Mouse (Mus musculus): ENCODE results near the gene Armc9. TPM values are rescaled to one million over a fixed set of nuclear protein-coding genes. Genes with fewer than 3 reads are reported as not detected.

The Armc9 gene
- polyA plus RNA-seq, 1 experiment from 2014 or later, result 5.0 TPM

DNA sequence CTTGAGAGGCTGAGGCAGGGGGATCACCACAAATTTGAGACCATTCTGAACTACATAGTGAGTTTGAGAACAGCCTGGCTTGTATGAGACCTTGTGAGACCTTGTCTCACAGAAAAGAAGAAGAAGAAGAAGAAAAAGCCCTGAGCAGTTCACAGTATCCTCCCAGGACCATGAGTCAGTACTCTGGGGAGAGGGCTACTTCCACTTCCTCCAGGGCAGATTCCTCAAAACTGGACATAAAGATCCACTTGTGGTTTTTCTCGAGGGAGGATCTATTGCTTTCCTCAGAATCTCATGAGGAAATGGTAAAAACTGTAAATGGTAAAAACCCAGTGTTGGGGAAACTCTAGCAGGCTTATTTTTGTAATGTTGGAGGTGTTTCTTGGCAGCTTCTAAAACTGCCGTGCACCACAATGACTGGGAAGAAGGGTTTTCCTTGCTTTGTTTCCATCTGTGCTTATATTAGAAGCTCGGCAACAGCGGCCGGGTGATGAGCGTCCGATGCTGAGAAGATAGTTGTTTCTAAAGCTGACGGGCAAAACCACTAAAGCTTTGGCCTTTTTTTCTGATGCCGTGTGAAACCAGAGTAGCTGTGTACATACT is 48.1 kb downstream of the Armc9 start:
- WGBS (ENCODE audit: insufficient replicate concordance), result 80% methylated on average over 9 of the region's 9 CpGs
- Histone ChIP-seq H3K4me2 (ENCODE audit: low read depth, low read length) (no peak overlapping the region), H3K4me3 (ENCODE audit: low read depth, low read length) (no peak overlapping the region), H3K9ac (replicated peaks) (no peak overlapping the region), H3K4me1 (ENCODE audit: insufficient read depth) (no peaks in the 10 kb centered on the region), H3K27ac (ENCODE audit: low read depth) (no peak overlapping the region), H3K9me3 (ENCODE audit: low read length) (no peaks in the 10 kb centered on the region), H3K36me3 (replicated peaks; ENCODE audit: insufficient read depth, low read length) (peaks cover 22% of the 10 kb centered on the region), H3K27me3 (ENCODE audit: insufficient read depth, low read length) (no peaks in the 10 kb centered on the region)
- ATAC-seq (no peak), DNase-seq (no peak)
- TF ChIP-seq CTCF (IDR thresholded peaks at IDR 0.05; ENCODE audit: low read depth) (no peak), EP300 (IDR thresholded peaks at IDR 0.05; ENCODE audit: low read depth) (no peak)

DNA sequence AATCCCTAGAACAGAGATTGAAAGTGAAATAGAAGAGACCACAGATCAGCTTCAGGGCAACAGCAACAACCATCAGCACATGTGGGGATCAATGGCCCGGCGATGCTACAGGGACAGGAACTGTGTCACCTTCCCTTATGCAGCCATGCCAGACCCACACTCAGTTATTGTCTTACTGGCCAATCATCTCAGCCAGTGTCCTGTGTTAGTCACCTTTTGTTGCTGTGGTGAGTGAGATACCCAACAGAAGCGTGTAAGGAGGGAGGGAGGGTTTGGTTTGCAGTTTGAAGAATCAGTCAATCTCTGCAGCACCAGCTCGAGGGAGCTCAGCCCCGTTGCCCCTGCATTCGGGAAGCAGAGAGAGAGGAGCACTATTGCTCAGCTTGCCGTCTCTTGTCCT is 56.1 kb downstream of the Armc9 start:
- no peak overlapping the region for H3K4me3 ChIP-seq (ENCODE audit: low read depth, low read length)
- TF ChIP-seq CTCF (IDR thresholded peaks at IDR 0.05; ENCODE audit: low read depth) (no peak), EP300 (IDR thresholded peaks at IDR 0.05; ENCODE audit: low read depth) (no peak)
- DNase-seq, result no peak
- H3K36me3 ChIP-seq (replicated peaks; ENCODE audit: insufficient read depth, low read length), result peaks cover 17% of the 10 kb centered on the region
- no peak overlapping the region for H3K27ac ChIP-seq (ENCODE audit: low read depth)
- no peaks in the 10 kb centered on the region for H3K27me3 ChIP-seq (ENCODE audit: insufficient read depth, low read length)
- H3K4me2 ChIP-seq (ENCODE audit: low read depth, low read length), result no peak overlapping the region
- no peak for ATAC-seq
- peaks cover 10% of the 10 kb centered on the region; the same call in 1 of the 2 replicates for H3K4me1 ChIP-seq (ENCODE audit: insufficient read depth)
- no peaks in the 10 kb centered on the region for H3K9me3 ChIP-seq (ENCODE audit: low read length)
- WGBS (ENCODE audit: insufficient replicate concordance), result 83% methylated on average over 7 of the region's 7 CpGs
- no peak overlapping the region for H3K9ac ChIP-seq (replicated peaks)

DNA sequence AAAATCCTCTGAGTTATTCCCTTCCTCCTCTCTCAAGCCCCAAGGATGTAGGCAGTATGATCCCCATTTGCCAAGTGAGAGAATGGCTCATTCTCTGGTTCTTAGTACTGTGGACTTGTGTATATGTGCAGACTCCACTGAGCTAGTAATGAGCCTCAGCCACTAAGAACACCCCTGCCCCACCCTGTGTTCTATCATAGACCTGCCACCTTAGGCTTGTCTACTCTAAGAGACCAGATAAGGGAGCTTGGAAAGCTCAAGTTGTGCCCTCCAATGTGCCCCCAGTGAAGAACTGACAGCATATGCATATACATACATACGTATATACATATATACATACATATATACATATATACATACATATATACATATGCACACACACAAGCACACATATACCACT is 56.9 kb downstream of the Armc9 start:
- Histone ChIP-seq H3K4me1 (ENCODE audit: insufficient read depth) (peaks cover 13% of the 10 kb centered on the region; the same call in 1 of the 2 replicates), H3K4me3 (ENCODE audit: low read depth, low read length) (no peak overlapping the region), H3K4me2 (ENCODE audit: low read depth, low read length) (no peak overlapping the region), H3K27ac (ENCODE audit: low read depth) (no peak overlapping the region), H3K36me3 (replicated peaks; ENCODE audit: insufficient read depth, low read length) (peaks cover 17% of the 10 kb centered on the region), H3K9me3 (ENCODE audit: low read length) (no peaks in the 10 kb centered on the region), H3K27me3 (ENCODE audit: insufficient read depth, low read length) (no peaks in the 10 kb centered on the region), H3K9ac (replicated peaks) (no peak overlapping the region)
- peak; percentile 84 for ATAC-seq
- 70% methylated on average over 1 of the region's 1 CpGs for WGBS (ENCODE audit: insufficient replicate concordance)
- TF ChIP-seq EP300 (IDR thresholded peaks at IDR 0.05; ENCODE audit: low read depth) (peak; percentile 87), CTCF (IDR thresholded peaks at IDR 0.05; ENCODE audit: low read depth) (no peak)
- no peak for DNase-seq

DNA sequence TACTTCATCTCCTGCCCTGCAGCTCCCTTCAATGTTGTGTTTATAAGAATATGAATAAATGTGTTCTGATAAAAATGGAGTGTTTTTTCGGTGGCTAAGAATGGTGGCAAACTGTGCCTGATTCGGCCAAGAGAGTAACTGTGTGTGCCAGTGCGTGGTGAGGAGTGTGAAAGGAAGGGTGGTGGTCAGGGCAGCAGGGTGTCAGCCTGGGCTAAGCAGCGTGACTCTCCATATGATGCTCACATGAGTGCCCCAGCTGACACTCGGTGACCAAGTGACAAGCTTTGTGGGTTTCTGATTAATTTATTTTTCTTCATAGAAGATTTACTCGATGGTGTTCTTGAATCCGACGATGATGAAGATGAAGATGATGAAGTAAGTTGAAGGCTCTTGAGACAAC is 58.2 kb downstream of the Armc9 start:
- no peaks in the 10 kb centered on the region for H3K27me3 ChIP-seq (ENCODE audit: insufficient read depth, low read length)
- H3K36me3 ChIP-seq (replicated peaks; ENCODE audit: insufficient read depth, low read length), result peaks cover 17% of the 10 kb centered on the region
- no peak overlapping the region for H3K4me3 ChIP-seq (ENCODE audit: low read depth, low read length)
- H3K4me2 ChIP-seq (ENCODE audit: low read depth, low read length), result no peak overlapping the region
- H3K9ac ChIP-seq (replicated peaks), result no peak overlapping the region
- H3K4me1 ChIP-seq (ENCODE audit: insufficient read depth), result peaks cover 13% of the 10 kb centered on the region; the same call in 1 of the 2 replicates
- TF ChIP-seq EP300 (IDR thresholded peaks at IDR 0.05; ENCODE audit: low read depth) (no peak), CTCF (IDR thresholded peaks at IDR 0.05; ENCODE audit: low read depth) (no peak)
- 89% methylated on average over 8 of the region's 8 CpGs for WGBS (ENCODE audit: insufficient replicate concordance)
- ATAC-seq (no peak), DNase-seq (no peak)
- no peaks in the 10 kb centered on the region for H3K9me3 ChIP-seq (ENCODE audit: low read length)
- no peak overlapping the region for H3K27ac ChIP-seq (ENCODE audit: low read depth)

DNA sequence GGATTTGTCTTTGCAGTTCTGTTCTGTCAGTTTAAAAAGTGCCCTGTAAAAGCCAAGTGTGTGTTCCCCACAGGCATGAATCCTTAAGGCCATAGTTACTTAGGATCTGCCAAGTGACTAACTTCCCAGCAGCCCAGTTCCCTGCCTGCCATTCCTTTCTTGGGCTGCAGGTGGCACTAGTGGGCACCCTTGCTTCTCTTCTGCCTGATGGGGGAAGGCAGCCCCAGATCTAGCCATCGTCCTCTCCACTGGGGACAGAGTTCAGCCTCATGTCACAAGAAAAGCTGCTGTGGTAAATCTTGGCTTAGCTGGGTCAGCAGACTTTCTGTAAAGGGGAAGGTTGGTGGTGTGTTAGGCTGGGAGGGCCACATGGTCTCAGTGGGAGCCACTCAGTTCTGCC is 59.6 kb downstream of the Armc9 start:
- Histone ChIP-seq H3K9ac (replicated peaks) (no peak overlapping the region), H3K36me3 (replicated peaks; ENCODE audit: insufficient read depth, low read length) (peaks cover 8% of the 10 kb centered on the region; the same call in 1 of the 2 replicates), H3K9me3 (ENCODE audit: low read length) (no peaks in the 10 kb centered on the region), H3K4me3 (ENCODE audit: low read depth, low read length) (no peak overlapping the region), H3K27ac (ENCODE audit: low read depth) (no peak overlapping the region), H3K4me2 (ENCODE audit: low read depth, low read length) (no peak overlapping the region), H3K27me3 (ENCODE audit: insufficient read depth, low read length) (no peaks in the 10 kb centered on the region), H3K4me1 (ENCODE audit: insufficient read depth) (peaks cover 13% of the 10 kb centered on the region; the same call in 1 of the 2 replicates)
- DNase-seq, result peak; percentile 88
- peak; percentile 74 for ATAC-seq
- TF ChIP-seq CTCF (IDR thresholded peaks at IDR 0.05; ENCODE audit: low read depth) (peak; percentile 99), EP300 (IDR thresholded peaks at IDR 0.05; ENCODE audit: low read depth) (no peak)
- WGBS (ENCODE audit: insufficient replicate concordance), result 0% methylated on average over 1 of the region's 1 CpGs

DNA sequence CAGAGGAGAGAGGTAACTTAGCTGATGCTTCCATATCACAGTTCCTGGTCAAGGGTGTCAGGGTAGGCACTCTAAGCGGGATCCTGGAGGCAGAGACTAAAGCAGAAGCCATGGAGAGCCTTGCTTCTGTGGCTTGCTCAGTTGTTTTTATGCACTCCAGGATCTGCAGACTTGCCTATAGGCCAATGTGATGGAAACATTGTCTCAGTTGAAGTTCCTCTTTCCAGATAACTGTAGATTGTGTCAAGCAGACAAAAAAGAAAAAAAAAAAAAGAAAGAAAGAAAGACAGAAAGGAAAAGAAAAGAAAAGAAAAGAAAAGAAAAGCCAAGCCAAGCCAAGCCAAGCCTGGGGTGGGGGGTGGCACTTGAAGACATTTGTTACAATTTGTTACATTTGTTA is 60.7 kb downstream of the Armc9 start:
- no peak for DNase-seq
- ATAC-seq, result no peak
- H3K4me1 ChIP-seq (ENCODE audit: insufficient read depth), result peaks cover 13% of the 10 kb centered on the region; the same call in 1 of the 2 replicates
- H3K4me3 ChIP-seq (ENCODE audit: low read depth, low read length), result no peak overlapping the region
- H3K9me3 ChIP-seq (ENCODE audit: low read length), result no peaks in the 10 kb centered on the region
- H3K36me3 ChIP-seq (replicated peaks; ENCODE audit: insufficient read depth, low read length), result peaks cover 5% of the 10 kb centered on the region; the same call in 1 of the 2 replicates
- H3K4me2 ChIP-seq (ENCODE audit: low read depth, low read length), result no peak overlapping the region
- no peaks in the 10 kb centered on the region for H3K27me3 ChIP-seq (ENCODE audit: insufficient read depth, low read length)
- TF ChIP-seq EP300 (IDR thresholded peaks at IDR 0.05; ENCODE audit: low read depth) (no peak), CTCF (IDR thresholded peaks at IDR 0.05; ENCODE audit: low read depth) (no peak)
- 76% methylated on average over 1 of the region's 1 CpGs for WGBS (ENCODE audit: insufficient replicate concordance)
- 0 out of 2 replicates have a peak overlapping the region, but pooled peaks have one; percentile 24 for H3K27ac ChIP-seq (ENCODE audit: low read depth)
- no peak overlapping the region for H3K9ac ChIP-seq (replicated peaks)
